ENCODE assay signal across 11 mouse cellular contexts in genomic region chr2:26638039-26638438, GRCm38 (mm10). TPM values are rescaled to one million over a fixed set of nuclear protein-coding genes. Genes with fewer than 3 reads are reported as not detected.
A peak's percentile ranks its signal among the peaks of the same experiment; 100 is the strongest.
DNase-seq lines count a peak whose midpoint lies in the region; ATAC-seq lines count a peak whose summit lies in the region.
"Had no signal": no experiment of that assay in that cellular context is flagged by ENCODE, and none has a peak within 500 bp of the region (broad histone marks: within the 10 kb centered on the region; RNA-seq: fewer than 3 reads in every experiment).

No protein-coding gene starts in this region.

- peaks cover 24% of the 10 kb centered on the region for H3K36me3 ChIP-seq in heart, embryonic 11.5 days (ENCODE audit: control insufficient read depth, insufficient read depth, low read length)
- peaks cover 4% of the 10 kb centered on the region; the same call in 1 of the 2 replicates for H3K36me3 ChIP-seq in hindbrain, embryonic 11.5 days (ENCODE audit: control insufficient read depth, insufficient read depth, low read length)
- peaks cover 57% of the 10 kb centered on the region for H3K36me3 ChIP-seq in midbrain, embryonic 10.5 days

- no peaks in the 10 kb centered on the region for H3K9me3 ChIP-seq in heart, embryonic 11.5 days (replicated peaks; ENCODE audit: control insufficient read depth, low read length)
- H3K9me3 ChIP-seq in hindbrain, embryonic 11.5 days (ENCODE audit: control insufficient read depth, low read length), result no peaks in the 10 kb centered on the region
- H3K9me3 ChIP-seq in midbrain, embryonic 10.5 days (replicated peaks), result no peaks in the 10 kb centered on the region

- H3K9ac ChIP-seq in heart, embryonic 11.5 days (ENCODE audit: low read depth, low read length), result 0 out of 2 replicates have a peak overlapping the region, but pooled peaks have one; percentile 53
- H3K9ac ChIP-seq in hindbrain, embryonic 11.5 days (ENCODE audit: low read depth, low read length), result peak overlapping the region; percentile 37; the same call in 1 of the 2 replicates

- intact Hi-C loops in heart, postnatal 14 days (cut with DNase I), result loop anchor here (2.0 kb wide), 1 partner anchor 31 kb away; no protein-coding TSS in a partner anchor

- WGBS in heart, embryonic 11.5 days (ENCODE audit: insufficient replicate concordance), result 76% methylated on average over 5 of the region's 5 CpGs
- 84% methylated on average over 5 of the region's 5 CpGs for WGBS in hindbrain, embryonic 11.5 days
- 89% methylated on average over 5 of the region's 5 CpGs for WGBS in midbrain, embryonic 10.5 days

- no peak for DNase-seq in heart, postnatal 14 days
- DNase-seq in MEL-GATA-1-ER (ENCODE audit: extremely low read depth, low read depth), result peak; percentile 76
- no peak for DNase-seq in hindbrain, embryonic 11.5 days (ENCODE audit: low spot score)
- no peak for DNase-seq in midbrain, embryonic 10.5 days (ENCODE audit: low spot score)
- no peak for DNase-seq in adrenal gland, postnatal 25 days
- no peak for DNase-seq in layer of hippocampus, adult 11-12 months (ENCODE audit: low spot score)
- no peak for DNase-seq in adrenal gland, postnatal 4 days (ENCODE audit: low spot score in 2 of 2)
- DNase-seq: cerebellum, adult 9-11 months; kidney, adult 9 months; thymus, postnatal 25 days had no signal

- no peak for ATAC-seq in heart, embryonic 11.5 days (replicated peaks; ENCODE audit: insufficient number of reproducible peaks, low FRiP score, low TSS enrichment)
- no peak for ATAC-seq in hindbrain, embryonic 11.5 days (ENCODE audit: low FRiP score)

- 0 out of 2 replicates have a peak overlapping the region, but pooled peaks have one; percentile 8 for H3K4me3 ChIP-seq in heart, embryonic 11.5 days (ENCODE audit: low read depth, low read length)
- no peak overlapping the region for H3K4me3 ChIP-seq in hindbrain, embryonic 11.5 days (ENCODE audit: low read depth, low read length)
- peak overlapping the region; percentile 97 for H3K4me3 ChIP-seq in midbrain, embryonic 10.5 days

- H3K27me3 ChIP-seq in heart, embryonic 11.5 days (ENCODE audit: control insufficient read depth, insufficient read depth, low read length), result no peaks in the 10 kb centered on the region
- H3K27me3 ChIP-seq in hindbrain, embryonic 11.5 days (ENCODE audit: control insufficient read depth, insufficient read depth, low read length), result no peaks in the 10 kb centered on the region
- H3K27me3 ChIP-seq in midbrain, embryonic 10.5 days (ENCODE audit: low read depth, poor library complexity, severe bottlenecking), result no peaks in the 10 kb centered on the region

- H3K4me1 ChIP-seq in heart, embryonic 11.5 days (ENCODE audit: control insufficient read depth, insufficient read depth, low read length), result peaks cover 14% of the 10 kb centered on the region
- peaks cover 11% of the 10 kb centered on the region; the same call in 1 of the 2 replicates for H3K4me1 ChIP-seq in hindbrain, embryonic 11.5 days (replicated peaks; ENCODE audit: control insufficient read depth, insufficient read depth, low read length)
- peaks cover 47% of the 10 kb centered on the region for H3K4me1 ChIP-seq in midbrain, embryonic 10.5 days

- peak overlapping the region; percentile 82 for H3K4me2 ChIP-seq in heart, embryonic 11.5 days
- H3K4me2 ChIP-seq in hindbrain, embryonic 11.5 days (replicated peaks; ENCODE audit: low read depth, low read length), result peak overlapping the region; percentile 50; the same call in 1 of the 2 replicates

- no peak overlapping the region for H3K27ac ChIP-seq in heart, embryonic 11.5 days (ENCODE audit: low read depth, low read length)
- no peak overlapping the region for H3K27ac ChIP-seq in hindbrain, embryonic 11.5 days (ENCODE audit: low read depth, low read length)
- 0 out of 2 replicates have a peak overlapping the region, but pooled peaks have one; percentile 99 for H3K27ac ChIP-seq in midbrain, embryonic 10.5 days (replicated peaks)

RNA-seq across cellular contexts. Expression of gene Fam69b, which starts 9.8 kb away (rescaled TPM):
- polyA plus RNA-seq in heart, embryonic 11.5 days (2014; fragmentation: Nextera tagmentation; extraction: Ambion mirVana), result 13.4 and 14.9 TPM in 2 replicates
- 10 to 100 TPM; 15.4 to 17.0 TPM for total RNA-seq in heart, postnatal 14 days (2021)
- 38.4 and 45.5 TPM in 2 replicates for polyA plus RNA-seq in hindbrain, embryonic 11.5 days (2014; fragmentation: Nextera tagmentation; extraction: Ambion mirVana)
- polyA plus RNA-seq in midbrain, embryonic 10.5 days (2016; fragmentation: Nextera tagmentation; extraction: Ambion mirVana), result 36.4 and 51.4 TPM in 2 replicates
- total RNA-seq in adrenal gland, postnatal 25 days (2021), result 6.6 and 9.8 TPM in 2 replicates
- total RNA-seq in adrenal gland, postnatal 4 days (2021), result 10 to 100 TPM; 11.1 to 11.4 TPM

RNA-seq across cellular contexts. Expression of gene Lcn4, which starts 33.0 kb away (rescaled TPM):
- polyA plus RNA-seq in heart, embryonic 11.5 days (2014; fragmentation: Nextera tagmentation; extraction: Ambion mirVana), result not detected in 2 replicates
- total RNA-seq in heart, postnatal 14 days (2021), result not detected
- polyA plus RNA-seq in hindbrain, embryonic 11.5 days (2014; fragmentation: Nextera tagmentation; extraction: Ambion mirVana), result not detected in 2 replicates
- not detected in 2 replicates for polyA plus RNA-seq in midbrain, embryonic 10.5 days (2016; fragmentation: Nextera tagmentation; extraction: Ambion mirVana)
- not detected in 2 replicates for total RNA-seq in adrenal gland, postnatal 25 days (2021)
- not detected for total RNA-seq in adrenal gland, postnatal 4 days (2021)

RNA-seq across cellular contexts. Expression of gene Agpat2, which starts 33.8 kb away (rescaled TPM):
- 15.7 and 20.6 TPM in 2 replicates for polyA plus RNA-seq in heart, embryonic 11.5 days (2014; fragmentation: Nextera tagmentation; extraction: Ambion mirVana)
- total RNA-seq in heart, postnatal 14 days (2021), result 10 to 100 TPM; 47.8 to 51.8 TPM
- polyA plus RNA-seq in hindbrain, embryonic 11.5 days (2014; fragmentation: Nextera tagmentation; extraction: Ambion mirVana), result 7.3 and 7.5 TPM in 2 replicates
- 9.0 and 10.6 TPM in 2 replicates for polyA plus RNA-seq in midbrain, embryonic 10.5 days (2016; fragmentation: Nextera tagmentation; extraction: Ambion mirVana)
- 290 and 352 TPM in 2 replicates for total RNA-seq in adrenal gland, postnatal 25 days (2021)
- total RNA-seq in adrenal gland, postnatal 4 days (2021), result 100 to 1,000 TPM; 121 to 156 TPM

RNA-seq across cellular contexts. Expression of gene Gm20532, which starts 51.6 kb away (rescaled TPM):
- polyA plus RNA-seq in heart, embryonic 11.5 days (2014; fragmentation: Nextera tagmentation; extraction: Ambion mirVana), result not detected in 2 replicates
- not detected for total RNA-seq in heart, postnatal 14 days (2021)
- not detected in 2 replicates for polyA plus RNA-seq in hindbrain, embryonic 11.5 days (2014; fragmentation: Nextera tagmentation; extraction: Ambion mirVana)
- not detected in 2 replicates for polyA plus RNA-seq in midbrain, embryonic 10.5 days (2016; fragmentation: Nextera tagmentation; extraction: Ambion mirVana)
- not detected in 2 replicates for total RNA-seq in adrenal gland, postnatal 25 days (2021)
- not detected for total RNA-seq in adrenal gland, postnatal 4 days (2021)

RNA-seq across cellular contexts. Expression of gene Egfl7, which starts 58.2 kb away (rescaled TPM):
- polyA plus RNA-seq in heart, embryonic 11.5 days (2014; fragmentation: Nextera tagmentation; extraction: Ambion mirVana), result 145 and 157 TPM in 2 replicates
- total RNA-seq in heart, postnatal 14 days (2021), result 100 to 1,000 TPM; 224 to 237 TPM
- polyA plus RNA-seq in hindbrain, embryonic 11.5 days (2014; fragmentation: Nextera tagmentation; extraction: Ambion mirVana), result 62.7 and 65.2 TPM in 2 replicates
- polyA plus RNA-seq in midbrain, embryonic 10.5 days (2016; fragmentation: Nextera tagmentation; extraction: Ambion mirVana), result 68.5 and 85.7 TPM in 2 replicates
- 159 and 211 TPM in 2 replicates for total RNA-seq in adrenal gland, postnatal 25 days (2021)
- total RNA-seq in adrenal gland, postnatal 4 days (2021), result 100 to 1,000 TPM; 265 to 295 TPM
